Mouse (Mus musculus) heart, postnatal 4 days (tissue): ENCODE results near the gene Gabarapl1. TPM values are rescaled to one million over a fixed set of nuclear protein-coding genes. Genes with fewer than 3 reads are reported as not detected.

Source experiments
- DNase-seq: peaks from one replicate; pipeline ENCODE4 v3.0.0; 2021
- total RNA-seq, 2 experiments: library from RNA; stranded (reverse); gene quantifications; 2 replicates each; pipeline ENCODE4 v1.2.3; 2021

The Gabarapl1 gene
- total RNA-seq, 2 experiments from 2014 or later = 40.0 to 40.2 TPM

GRCm38 (mm10) chr6:129538555-129538954 lies 5.6 kb downstream of the Gabarapl1 start:
- DNase-seq = no peak

- no peak for DNase-seq
Measured at GRCm38 (mm10) chr6:129541931-129542330, 9.0 kb downstream of the Gabarapl1 start.

- no peak for DNase-seq
Measured at GRCm38 (mm10) chr6:129542540-129542939, 9.6 kb downstream of the Gabarapl1 start.

GRCm38 (mm10) chr6:129543709-129544606 lies 11.0 kb downstream of the Gabarapl1 start:
- DNase-seq = peak; percentile 78

- no peak for DNase-seq
Measured at GRCm38 (mm10) chr6:129547277-129547676, 14.3 kb downstream of the Gabarapl1 start.

GRCm38 (mm10) chr6:129548009-129548408 lies 15.0 kb downstream of the Gabarapl1 start:
- no peak for DNase-seq

GRCm38 (mm10) chr6:129557298-129558023 lies 24.5 kb downstream of the Gabarapl1 start:
- DNase-seq = no peak

GRCm38 (mm10) chr6:129558946-129559640 lies 26.1 kb downstream of the Gabarapl1 start:
- DNase-seq = peak; percentile 82

- DNase-seq = no peak
Measured at GRCm38 (mm10) chr6:129559641-129560027, 26.7 kb downstream of the Gabarapl1 start.

- DNase-seq = no peak
Measured at GRCm38 (mm10) chr6:129565257-129565656, 32.3 kb downstream of the Gabarapl1 start.

GRCm38 (mm10) chr6:129575315-129575714 lies 42.4 kb downstream of the Gabarapl1 start:
- DNase-seq = no peak

- no peak for DNase-seq
Measured at GRCm38 (mm10) chr6:129577605-129578004, 44.6 kb downstream of the Gabarapl1 start, which contains the start of gene Klre1. Gene Klre1 (plus strand): TSS chr6:129577905.

- DNase-seq = no peak
Measured at GRCm38 (mm10) chr6:129581274-129581673, 48.3 kb downstream of the Gabarapl1 start.

GRCm38 (mm10) chr6:129581896-129582295 lies 48.9 kb downstream of the Gabarapl1 start:
- no peak for DNase-seq

GRCm38 (mm10) chr6:129583014-129583413 lies 50.1 kb downstream of the Gabarapl1 start:
- no peak for DNase-seq

- no peak for DNase-seq
Measured at GRCm38 (mm10) chr6:129591508-129591907, 58.5 kb downstream of the Gabarapl1 start, which contains the start of gene Klrd1. Gene Klrd1 (plus strand): TSS chr6:129591782.

Other genes with a start within 250 kb of the Gabarapl1 start
- not detected for gene 4922502D21Rik, start 201.4 kb upstream of the Gabarapl1 start, total RNA-seq
- gene Clec12a, start 190.5 kb upstream of the Gabarapl1 start, total RNA-seq = under 1 TPM; 0.26 to 0.45 TPM
- under 1 TPM in 1 of 2 experiments, not detected in 1; 0.18 TPM for gene Clec12b, start 147.3 kb upstream of the Gabarapl1 start, total RNA-seq
- under 1 TPM; 0.60 to 0.65 TPM for gene Clec1b, start 135.9 kb upstream of the Gabarapl1 start, total RNA-seq
- gene Clec9a, start 124.3 kb upstream of the Gabarapl1 start, total RNA-seq = not detected
- 10 to 100 TPM; 10.6 to 13.2 TPM for gene Clec1a, start 81.2 kb upstream of the Gabarapl1 start, total RNA-seq
- gene Olr1, start 26.0 kb upstream of the Gabarapl1 start, total RNA-seq = under 1 TPM; 0.26 to 0.41 TPM
- not detected for gene Tmem52b, start 20.6 kb upstream of the Gabarapl1 start, total RNA-seq
- gene Klre1, start 44.7 kb downstream of the Gabarapl1 start, total RNA-seq = not detected
- not detected for gene Klrd1, start 58.6 kb downstream of the Gabarapl1 start, total RNA-seq
- gene Klrk1, start 90.7 kb downstream of the Gabarapl1 start, total RNA-seq = under 1 TPM in 1 of 2 experiments, not detected in 1; 0.17 TPM
- not detected for gene Klrc3, start 110.2 kb downstream of the Gabarapl1 start, total RNA-seq
- gene Klrc2, start 127.5 kb downstream of the Gabarapl1 start, total RNA-seq = not detected
- gene Klrc1, start 145.8 kb downstream of the Gabarapl1 start, total RNA-seq = not detected
- not detected for gene Klri1, start 184.0 kb downstream of the Gabarapl1 start, total RNA-seq
- not detected for gene Klri2, start 207.3 kb downstream of the Gabarapl1 start, total RNA-seq